Mouse (Mus musculus) lung, embryonic 14.5 days (tissue): ENCODE data around the gene Frmd4a. TPM values are rescaled to one million over a fixed set of nuclear protein-coding genes. Genes with fewer than 3 reads are reported as not detected.
A peak's percentile ranks its signal among the peaks of the same experiment; 100 is the strongest.

Experiments
- ATAC-seq: fragments of 200-750 bp; cut with Nextera tagmentation; 2 replicates; pipeline ENCODE4 v1.8.0; 2017; ENCODE audit warnings: mild to moderate bottlenecking, moderate TSS enrichment, moderate library complexity; ENCODE audit not compliant: insufficient read depth
- DNase-seq: peaks from one replicate; pipeline ENCODE4 v3.0.0-alpha.2; 2015
- H3K27ac ChIP-seq: fragments of 300-500 bp; sonication (generic); 2 replicates; pipeline ENCODE4 v1.5.1; 2014; ENCODE audit warnings: low read depth, mild to moderate bottlenecking, moderate library complexity
- H3K27me3 ChIP-seq: fragments of 300-500 bp; sonication (generic); 2 replicates; pipeline ENCODE4 v1.6.1; 2014; ENCODE audit warnings: low read length, control low read depth; ENCODE audit not compliant: insufficient read depth
- H3K36me3 ChIP-seq: fragments of 300-500 bp; sonication (generic); 2 replicates; pipeline ENCODE4 v1.6.1; 2014; ENCODE audit warnings: control low read depth; ENCODE audit not compliant: insufficient read depth
- H3K4me1 ChIP-seq: fragments of 300-500 bp; sonication (generic); 2 replicates; pipeline ENCODE4 v1.6.1; 2014; ENCODE audit warnings: antibody characterized with exemption, control low read depth; ENCODE audit not compliant: insufficient read depth
- H3K4me2 ChIP-seq: fragments of 300-500 bp; sonication (generic); 2 replicates; pipeline ENCODE4 v1.6.1; 2014; ENCODE audit warnings: mild to moderate bottlenecking
- H3K4me3 ChIP-seq: fragments of 300-500 bp; sonication (generic); 2 replicates; pipeline ENCODE4 v1.5.1; 2014; ENCODE audit warnings: low read depth, low read length
- H3K9ac ChIP-seq: fragments of 300-500 bp; sonication (generic); 2 replicates; pipeline ENCODE4 v1.6.1; 2014
- H3K9me3 ChIP-seq: fragments of 300-500 bp; sonication (generic); 2 replicates; pipeline ENCODE4 v1.6.1; 2016; ENCODE audit warnings: low read depth, low read length, control low read depth
- CTCF ChIP-seq: IDR thresholded peaks from 2 replicates; pipeline ENCODE4 v1.5.1; 2016; ENCODE audit warnings: antibody characterized with exemption, low read depth
- WGBS: fragments of 180-500 bp; shearing (Covaris S2); extraction: QIAGEN DNeasy Blood & Tissue Kit; methylation state at CpG from one replicate; pipeline ENCODE4 v1.1.7; 2014; 5-methylcytosine and 5-hydroxymethylcytosine counted together
- polyA plus RNA-seq: library from polyadenylated mRNA; unstranded; fragments of >200 nt; fragmentation: Nextera tagmentation; extraction: Ambion mirVana; gene quantifications from 2 replicates; pipeline ENCODE4 v1.2.1, GENCODE M21; 2014

Frmd4a gene
- polyA plus RNA-seq, 1 experiment from 2014 or later = 37.1 TPM

DNA sequence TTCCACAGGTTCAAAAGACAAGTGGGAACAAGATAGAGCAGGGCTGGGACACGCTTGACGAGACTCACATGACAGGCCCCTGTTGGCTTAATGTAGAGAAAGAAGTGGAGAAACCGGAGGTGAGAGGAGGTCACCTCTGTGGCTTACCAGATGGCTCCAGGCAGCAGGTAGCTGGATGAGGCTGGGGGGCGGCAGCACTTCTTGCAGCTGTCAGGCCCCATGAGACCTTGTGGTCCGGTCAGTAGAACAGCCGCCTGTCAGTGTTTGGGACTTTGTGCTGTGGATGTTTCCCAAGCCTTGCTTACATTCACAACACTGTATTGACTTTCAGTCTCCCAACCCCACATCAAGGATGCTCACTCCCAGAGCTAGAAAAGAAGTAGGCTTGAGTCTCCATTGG, 515.4 kb downstream of the Frmd4a start:
- H3K27ac ChIP-seq = no peak overlapping the region
- no peak overlapping the region for H3K4me2 ChIP-seq
- DNase-seq (no peak), ATAC-seq (no peak)
- no peaks in the 10 kb centered on the region for H3K27me3 ChIP-seq
- no peak overlapping the region for H3K9ac ChIP-seq
- H3K36me3 ChIP-seq = peaks cover 34% of the 10 kb centered on the region
- H3K4me1 ChIP-seq = no peaks in the 10 kb centered on the region
- no peak for TF ChIP-seq CTCF
- no peaks in the 10 kb centered on the region for H3K9me3 ChIP-seq
- WGBS = 93% methylated on average over 6 of the region's 6 CpGs
- H3K4me3 ChIP-seq = no peak overlapping the region

DNA sequence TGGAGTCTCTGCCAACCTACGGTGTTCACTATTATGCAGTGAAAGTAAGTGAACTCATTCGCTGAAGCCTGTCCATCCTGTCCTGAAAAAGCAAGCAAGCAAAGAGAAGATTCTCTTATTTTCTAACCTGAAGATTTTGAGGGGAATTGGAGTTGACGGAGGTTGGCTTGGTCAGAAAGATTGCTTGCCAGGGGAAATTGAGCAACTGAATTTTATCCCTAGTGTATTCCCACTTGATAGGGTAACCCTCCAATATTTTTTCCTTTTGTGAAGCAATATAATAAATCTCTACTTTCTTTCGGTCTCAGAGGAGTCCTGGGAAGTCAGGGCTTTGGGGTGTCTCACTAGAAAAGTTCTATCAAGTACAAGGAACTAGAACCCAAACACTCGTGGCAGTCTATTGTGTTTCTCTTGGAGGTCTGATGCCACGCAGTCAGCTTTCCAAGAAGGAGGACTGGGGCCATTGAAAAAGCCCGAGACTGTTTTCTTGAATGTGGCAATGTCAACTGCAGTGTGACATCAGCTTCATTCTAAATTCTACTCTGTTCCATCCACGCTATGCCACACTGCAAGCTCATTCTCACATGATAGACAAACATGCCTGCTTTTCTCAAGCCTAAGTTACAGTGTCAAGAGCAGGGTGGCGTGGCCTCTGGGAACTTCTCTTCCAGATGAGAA, 517.8 kb downstream of the Frmd4a start:
- TF ChIP-seq CTCF = no peak
- Histone ChIP-seq H3K9ac (no peak overlapping the region), H3K4me2 (no peak overlapping the region), H3K4me3 (no peak overlapping the region), H3K27me3 (no peaks in the 10 kb centered on the region), H3K9me3 (no peaks in the 10 kb centered on the region), H3K4me1 (no peaks in the 10 kb centered on the region), H3K27ac (no peak overlapping the region), H3K36me3 (peaks cover 42% of the 10 kb centered on the region; the same call in 1 of the 2 replicates)
- WGBS = 86% methylated on average over 9 of the region's 9 CpGs
- ATAC-seq (no peak), DNase-seq (no peak)

DNA sequence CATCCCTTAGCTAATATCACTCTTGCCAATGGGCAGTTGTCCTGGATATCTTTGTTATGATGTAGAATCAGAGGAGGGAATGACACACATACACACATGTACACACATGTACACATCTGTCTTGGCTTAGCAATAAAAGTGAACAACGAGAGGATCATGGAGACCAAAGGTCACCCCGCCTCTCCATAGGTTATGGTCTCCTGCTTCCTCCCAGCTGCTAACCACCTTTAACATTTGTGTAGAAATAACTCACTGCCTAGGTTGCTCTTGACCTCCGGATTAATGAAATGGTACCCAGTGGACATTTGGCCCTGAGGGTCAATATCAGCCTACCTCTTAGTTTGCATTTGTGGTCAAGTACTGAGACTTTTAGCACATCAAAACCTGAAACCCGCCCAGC, 523.8 kb downstream of the Frmd4a start:
- 56% methylated on average over 4 of the region's 4 CpGs for whole genome bisulfite sequencing
- ATAC-seq = no peak
- H3K27ac ChIP-seq = no peak overlapping the region

DNA sequence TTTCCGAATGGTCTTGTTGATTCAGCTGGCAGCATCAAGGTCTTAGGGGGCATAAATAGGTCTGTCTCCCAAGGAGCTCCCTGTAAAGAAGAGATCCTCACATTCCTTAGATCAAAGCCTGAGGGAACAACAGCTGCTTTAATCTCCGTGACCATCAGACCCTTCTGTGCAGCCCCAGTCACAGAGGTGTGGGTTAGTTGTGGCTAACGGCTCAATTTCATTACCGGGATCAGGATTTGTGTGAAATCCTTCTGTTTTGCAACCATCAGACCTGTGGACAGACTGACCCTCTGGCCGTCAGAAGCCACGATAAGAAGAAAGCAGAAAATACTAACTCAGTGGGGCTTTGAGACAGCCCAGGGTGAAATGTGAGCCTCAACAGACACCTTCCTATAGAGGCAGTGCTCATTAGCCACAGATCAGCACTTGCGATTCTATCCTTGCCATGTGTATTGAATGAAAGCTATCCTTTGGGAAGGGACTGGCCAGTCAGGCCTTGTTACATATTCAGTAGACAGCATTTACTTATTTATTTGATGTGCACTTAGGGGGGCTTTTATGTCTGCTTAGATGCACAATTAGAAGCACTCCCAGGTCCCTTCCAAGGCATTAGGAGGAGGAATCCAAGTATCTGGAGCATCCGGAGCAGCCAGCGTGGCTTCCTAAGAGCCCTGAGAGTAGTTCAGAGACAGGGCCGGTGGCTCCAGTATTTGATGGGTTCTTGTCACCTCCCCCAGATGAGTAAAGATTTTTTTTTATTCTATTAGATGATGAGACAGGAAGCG, 524.5 kb downstream of the Frmd4a start:
- Histone ChIP-seq H3K27me3 (no peaks in the 10 kb centered on the region), H3K27ac (no peak overlapping the region), H3K4me1 (no peaks in the 10 kb centered on the region), H3K9ac (no peak overlapping the region), H3K4me3 (no peak overlapping the region), H3K9me3 (no peaks in the 10 kb centered on the region), H3K4me2 (no peak overlapping the region), H3K36me3 (peaks cover 32% of the 10 kb centered on the region; the same call in 1 of the 2 replicates)
- WGBS = 40% methylated on average over 11 of the region's 11 CpGs
- DNase-seq (no peak), ATAC-seq (no peak)
- TF ChIP-seq CTCF = no peak

More for the DNA sequence above, 523.8 kb downstream of the Frmd4a start:
- TF ChIP-seq CTCF = no peak
- peaks cover 38% of the 10 kb centered on the region; the same call in 1 of the 2 replicates for H3K36me3 ChIP-seq
- no peaks in the 10 kb centered on the region for H3K27me3 ChIP-seq
- no peak overlapping the region for H3K9ac ChIP-seq
- H3K9me3 ChIP-seq = no peaks in the 10 kb centered on the region
- DNase-seq = no peak
- no peaks in the 10 kb centered on the region for H3K4me1 ChIP-seq
- no peak overlapping the region for H3K4me3 ChIP-seq
- no peak overlapping the region for H3K4me2 ChIP-seq

DNA sequence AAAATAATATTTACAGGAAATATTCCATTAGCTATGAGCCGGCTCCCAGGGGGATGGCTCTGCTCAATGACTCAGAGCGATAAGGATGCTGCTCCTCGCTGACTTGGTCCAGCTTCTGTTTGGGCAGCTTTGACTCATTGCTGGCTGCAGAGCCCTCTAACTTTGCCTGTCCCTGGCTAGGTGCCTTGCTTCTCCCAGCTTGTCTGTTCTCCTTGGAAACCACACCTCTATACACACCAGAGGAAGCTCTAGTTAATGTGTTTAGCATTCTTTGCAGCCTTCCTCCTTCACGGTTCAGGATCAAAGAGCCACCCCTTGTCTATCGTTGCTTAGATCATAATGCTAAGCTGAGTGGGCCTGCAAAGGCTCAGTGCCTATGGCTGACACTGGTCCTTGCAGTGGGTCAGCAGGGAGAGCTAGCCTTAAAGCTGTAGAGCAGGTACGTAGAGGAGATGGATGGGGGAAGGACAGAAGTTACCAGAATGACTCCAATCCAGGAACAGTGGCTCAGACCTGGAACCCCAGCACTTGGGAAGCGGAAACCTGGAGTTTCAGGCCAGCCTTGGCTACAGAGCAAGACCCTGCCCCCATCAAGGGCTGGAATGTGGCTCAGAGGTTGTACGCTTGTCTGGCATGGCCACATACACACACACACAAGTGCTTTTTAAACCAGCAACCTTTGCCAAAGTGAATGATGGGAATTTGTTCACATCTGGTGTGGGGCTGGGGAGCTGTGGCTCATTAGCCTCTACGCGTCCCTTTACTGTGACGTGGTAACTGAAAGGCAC, 525.3 kb downstream of the Frmd4a start:
- ATAC-seq = 0 out of 2 replicates have a peak, but pooled peaks have one; percentile 13
- no peak overlapping the region for H3K27ac ChIP-seq
- H3K36me3 ChIP-seq = peaks cover 24% of the 10 kb centered on the region; the same call in 1 of the 2 replicates
- 63% methylated on average over 11 of the region's 11 CpGs for WGBS
- no peak overlapping the region for H3K9ac ChIP-seq
- no peak for TF ChIP-seq CTCF
- no peaks in the 10 kb centered on the region for H3K27me3 ChIP-seq
- no peak overlapping the region for H3K4me3 ChIP-seq
- H3K9me3 ChIP-seq = no peaks in the 10 kb centered on the region
- no peak for DNase-seq
- H3K4me2 ChIP-seq = no peak overlapping the region
- H3K4me1 ChIP-seq = no peaks in the 10 kb centered on the region

DNA sequence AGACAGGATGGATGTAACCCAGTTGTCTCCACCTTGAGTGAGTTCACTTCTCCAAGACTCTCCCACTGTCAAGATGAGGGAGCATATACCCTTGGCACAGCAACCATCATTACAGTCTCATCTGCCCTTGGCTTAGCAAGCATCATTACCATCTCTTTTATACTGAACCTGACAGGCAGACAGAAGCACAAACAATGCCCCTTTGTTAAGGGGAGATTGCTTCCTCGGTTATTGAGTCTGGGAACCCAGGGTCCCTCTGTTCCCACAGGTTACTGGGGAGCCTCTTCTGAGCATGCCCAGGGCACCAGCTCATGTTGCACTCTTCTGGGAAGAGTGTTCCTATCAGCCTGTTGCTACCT, 525.9 kb downstream of the Frmd4a start:
- H3K27me3 ChIP-seq = no peaks in the 10 kb centered on the region
- no peak overlapping the region for H3K4me3 ChIP-seq
- no peak for TF ChIP-seq CTCF
- H3K27ac ChIP-seq = no peak overlapping the region
- ATAC-seq (no peak), DNase-seq (no peak)
- H3K9me3 ChIP-seq = no peaks in the 10 kb centered on the region
- H3K9ac ChIP-seq = no peak overlapping the region
- 43% methylated on average over 1 of the region's 1 CpGs for WGBS
- H3K4me1 ChIP-seq = no peaks in the 10 kb centered on the region
- no peak overlapping the region for H3K4me2 ChIP-seq
- H3K36me3 ChIP-seq = peaks cover 19% of the 10 kb centered on the region; the same call in 1 of the 2 replicates

DNA sequence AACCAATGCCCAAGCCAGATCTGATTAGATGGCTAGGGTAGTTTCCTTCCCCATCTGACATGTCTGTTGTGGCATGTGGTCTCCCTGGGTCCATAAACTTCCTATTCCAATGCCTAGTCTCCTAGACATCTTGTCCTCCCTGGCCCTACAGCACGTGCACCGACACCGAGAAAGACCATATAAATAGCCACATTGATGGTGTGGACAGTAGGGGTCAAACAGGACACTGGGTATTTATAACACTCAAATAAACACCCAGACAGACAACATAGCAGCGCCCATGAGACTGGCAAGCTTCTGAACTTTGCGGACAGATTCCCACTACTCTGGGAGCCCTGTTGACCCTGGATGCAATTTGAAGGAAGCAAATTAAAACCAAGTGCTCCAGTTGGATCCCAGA, 526.8 kb downstream of the Frmd4a start:
- Histone ChIP-seq H3K9ac (no peak overlapping the region), H3K27ac (no peak overlapping the region), H3K4me3 (no peak overlapping the region), H3K4me1 (no peaks in the 10 kb centered on the region), H3K27me3 (no peaks in the 10 kb centered on the region), H3K36me3 (peaks cover 16% of the 10 kb centered on the region; the same call in 1 of the 2 replicates), H3K4me2 (no peak overlapping the region), H3K9me3 (no peaks in the 10 kb centered on the region)
- WGBS = 73% methylated on average over 5 of the region's 5 CpGs
- DNase-seq (no peak), ATAC-seq (no peak)
- no peak for TF ChIP-seq CTCF
